Mouse (Mus musculus) lung, postnatal 10 days (tissue): Measurements from ENCODE around the gene Camk1d.
"Not testable (repeated sequence)": the region's sequence is repeated elsewhere in the genome, so short reads cannot be mapped to it uniquely, and the experiment has no call there.

Source experiments
- DNase-seq: peaks from one replicate; pipeline ENCODE4 v3.0.0; 2021

Camk1d gene

GRCm38 (mm10) chr2:5314530-5315166 is 399.7 kb downstream of the Camk1d start:
- DNase-seq, result no peak

GRCm38 (mm10) chr2:5305156-5305555 is 409.2 kb downstream of the Camk1d start:
- no peak for DNase-seq

GRCm38 (mm10) chr2:5304451-5304850 is 409.9 kb downstream of the Camk1d start:
- DNase-seq, result no peak

GRCm38 (mm10) chr2:5301286-5301685 is 413.0 kb downstream of the Camk1d start:
- DNase-seq, result no peak

GRCm38 (mm10) chr2:5298071-5298470 is 416.2 kb downstream of the Camk1d start:
- peak; percentile 49 for DNase-seq

GRCm38 (mm10) chr2:5296749-5297545 is 417.4 kb downstream of the Camk1d start:
- DNase-seq, result no peak

GRCm38 (mm10) chr2:5295098-5295497 is 419.2 kb downstream of the Camk1d start:
- DNase-seq, result no peak

- no peak for DNase-seq
These were observed 419.9 kb downstream of the Camk1d start for GRCm38 (mm10) chr2:5294451-5294850.

GRCm38 (mm10) chr2:5288593-5288992 is 425.7 kb downstream of the Camk1d start:
- DNase-seq, result no peak

GRCm38 (mm10) chr2:5287044-5287380 is 427.3 kb downstream of the Camk1d start:
- no peak for DNase-seq

- DNase-seq, result peak; percentile 38
These were observed 427.9 kb downstream of the Camk1d start for GRCm38 (mm10) chr2:5286189-5287043.

GRCm38 (mm10) chr2:5284351-5284750 is 430.0 kb downstream of the Camk1d start:
- DNase-seq, result no peak

GRCm38 (mm10) chr2:5282623-5283022 is 431.7 kb downstream of the Camk1d start:
- DNase-seq, result no peak

- DNase-seq, result no peak
These were observed 446.3 kb downstream of the Camk1d start for GRCm38 (mm10) chr2:5267980-5268379.

- no peak for DNase-seq
These were observed 452.0 kb downstream of the Camk1d start for GRCm38 (mm10) chr2:5262279-5262678.

- no peak for DNase-seq
These were observed 456.1 kb downstream of the Camk1d start for GRCm38 (mm10) chr2:5258250-5258649.

GRCm38 (mm10) chr2:5249969-5250368 is 464.3 kb downstream of the Camk1d start:
- peak; percentile 87 for DNase-seq

- DNase-seq, result not testable (repeated sequence)
These were observed 465.1 kb downstream of the Camk1d start for GRCm38 (mm10) chr2:5249199-5249598.
